Mouse (Mus musculus) megakaryocyte, embryonic 14.5 days (primary cell): Measurements from ENCODE around the gene Slc10a7.

Source experiments
- FLI1 ChIP-seq: IDR thresholded peaks from 2 replicates; pipeline ENCODE4 v1.6.1; 2012; ENCODE audit warnings: low read length, inconsistent platforms, mixed read lengths
- GATA1 ChIP-seq: IDR thresholded peaks from 3 replicates; pipeline ENCODE4 v1.6.1; 2012; ENCODE audit warnings: mixed read lengths, low read length, inconsistent platforms, borderline replicate concordance

- TF ChIP-seq GATA1 (no peak), FLI1 (no peak)
Measured at GRCm38 (mm10) chr8:78749861-78750825, 241.0 kb downstream of the Slc10a7 start.
